Mouse (Mus musculus) Muller cell, postnatal 12 days (primary cell): Measurements from ENCODE around the gene Shtn1.
A peak's percentile ranks its signal among the peaks of the same experiment; 100 is the strongest.

Source experiments
- DNase-seq: peaks from one replicate; pipeline ENCODE4 v3.0.0-alpha.2; 2015; ENCODE audit errors: inconsistent ontology term

Shtn1 gene

DNA sequence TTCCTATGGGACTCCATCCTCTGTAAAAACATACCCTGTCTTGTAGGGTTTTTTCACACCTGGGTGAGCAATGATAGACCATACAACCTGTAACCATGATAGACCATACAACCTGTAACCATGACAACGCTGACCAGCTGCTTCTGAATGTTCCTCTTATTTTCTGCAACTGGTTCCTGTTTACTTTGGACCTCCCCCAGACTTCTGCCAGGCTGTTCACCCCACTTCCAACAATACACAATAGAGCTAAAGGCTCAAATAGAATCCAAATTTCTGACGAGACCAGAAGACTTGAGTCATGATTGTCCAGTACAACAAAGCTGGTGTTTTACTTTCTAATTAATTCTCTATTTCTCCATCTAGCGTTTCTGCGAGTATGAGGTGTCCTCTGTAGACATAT, 23.8 kb downstream of the Shtn1 start:
- DNase-seq, result peak; percentile 65

DNA sequence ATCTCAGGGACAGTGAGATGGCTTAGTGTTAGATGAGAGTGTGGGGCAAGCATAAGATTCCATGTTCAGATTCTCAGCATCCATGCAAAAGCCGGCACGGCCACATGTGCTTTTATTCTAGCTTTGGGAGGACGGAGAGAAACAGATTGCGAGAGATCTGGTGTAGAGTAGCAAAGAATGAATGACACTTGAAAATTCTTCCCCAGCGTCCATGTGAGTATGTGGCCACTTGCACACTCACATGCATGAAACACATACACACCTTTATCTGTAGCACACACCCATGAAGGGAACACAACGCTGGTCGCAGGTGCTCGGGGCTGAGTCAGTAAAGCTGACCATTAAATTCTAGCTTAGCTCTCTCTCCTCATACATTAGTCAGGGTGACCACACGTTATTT, 24.3 kb downstream of the Shtn1 start:
- DNase-seq, result no peak

DNA sequence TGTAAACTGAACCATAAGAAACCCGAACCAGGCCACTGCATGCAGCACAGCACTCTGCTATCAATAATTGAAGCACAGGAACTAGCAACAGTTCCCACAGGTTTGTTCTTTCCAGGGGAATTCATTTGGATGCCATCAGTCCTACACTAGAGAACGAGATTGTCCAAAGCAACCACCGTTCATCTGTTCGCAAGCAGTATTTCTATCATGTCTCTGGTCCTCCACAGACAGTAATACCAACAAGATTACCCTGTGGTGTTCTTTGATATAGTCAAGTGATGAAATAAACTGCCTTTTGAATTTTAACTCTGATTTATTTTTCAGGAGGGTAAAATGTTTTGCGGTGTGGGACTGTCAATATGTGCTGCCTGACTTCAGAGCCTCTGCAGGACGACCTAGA, 27.0 kb downstream of the Shtn1 start:
- DNase-seq, result no peak

DNA sequence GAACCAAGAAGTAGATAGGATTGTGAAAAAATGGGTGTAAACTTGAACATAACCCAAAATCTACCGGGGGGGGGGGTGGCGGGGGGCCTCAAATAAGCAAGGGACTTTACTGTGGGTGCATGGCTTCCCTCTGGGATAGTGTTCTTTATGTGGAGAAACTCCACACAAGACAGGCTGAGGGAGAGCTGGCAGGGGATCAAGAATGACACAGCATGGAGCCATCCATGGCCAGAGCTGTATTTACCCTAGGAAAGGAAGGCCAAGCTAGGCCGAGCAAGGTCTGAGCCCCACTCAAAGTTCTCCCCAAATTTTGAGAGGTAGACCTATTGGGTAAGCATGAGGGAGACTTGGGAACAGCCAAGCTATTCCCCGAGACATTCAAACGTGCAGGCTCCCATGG, 28.4 kb downstream of the Shtn1 start:
- no peak for DNase-seq

DNA sequence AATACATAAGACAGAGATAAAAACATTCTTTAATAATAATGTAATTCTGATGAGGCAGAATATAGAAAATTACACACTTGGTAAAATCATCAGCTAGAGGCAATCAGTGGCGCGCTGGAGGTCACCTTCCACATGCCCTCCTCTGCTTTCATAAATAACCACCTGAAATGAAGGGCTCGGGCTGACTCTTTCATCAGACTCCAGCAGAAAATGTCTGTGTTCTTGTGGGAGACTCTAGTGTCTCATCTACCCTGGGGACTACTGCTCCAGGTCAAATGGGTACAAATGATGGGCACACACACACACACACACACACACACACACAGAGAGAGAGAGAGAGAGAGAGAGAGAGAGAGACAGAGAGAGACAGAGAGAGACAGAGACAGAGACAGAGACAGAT, 34.8 kb downstream of the Shtn1 start:
- DNase-seq, result no peak

DNA sequence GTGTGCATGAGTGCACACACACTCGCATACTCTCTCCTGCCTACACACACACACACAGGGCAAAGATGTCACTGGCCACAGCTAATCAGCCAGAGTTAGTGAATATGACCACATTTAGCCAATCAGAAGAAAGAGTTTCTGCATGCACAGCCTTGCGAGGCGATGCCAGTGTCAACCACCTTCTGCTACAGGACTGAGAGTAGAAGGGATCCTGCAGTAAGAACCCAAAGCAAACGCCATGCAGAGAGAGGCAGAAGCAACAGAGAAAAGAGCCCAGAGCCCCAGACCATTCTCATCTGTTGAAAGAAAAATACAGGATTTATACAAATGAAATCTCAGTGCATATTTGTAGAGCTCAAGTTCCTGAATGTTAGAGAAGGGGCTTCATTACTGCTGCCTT, 37.1 kb downstream of the Shtn1 start:
- no peak for DNase-seq

DNA sequence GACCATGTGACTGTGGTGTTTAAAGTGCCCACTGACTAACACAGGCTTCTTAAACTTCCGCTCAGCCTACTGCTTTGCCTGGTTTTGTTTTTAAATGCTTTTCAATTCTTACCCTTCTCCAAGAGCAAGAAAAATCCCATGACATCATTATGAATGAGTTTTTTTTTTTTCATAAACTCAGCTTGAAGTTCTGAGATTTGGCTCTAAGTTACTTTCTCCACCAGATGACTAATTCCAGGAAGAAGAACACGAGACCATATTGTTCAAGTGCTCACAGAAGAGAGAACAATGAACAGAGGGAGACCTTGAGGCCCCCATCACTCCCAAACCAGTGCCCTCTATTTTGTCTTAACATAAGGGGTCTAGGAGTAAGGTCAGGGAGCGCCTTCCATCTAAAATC, 39.1 kb downstream of the Shtn1 start:
- peak; percentile 62 for DNase-seq

DNA sequence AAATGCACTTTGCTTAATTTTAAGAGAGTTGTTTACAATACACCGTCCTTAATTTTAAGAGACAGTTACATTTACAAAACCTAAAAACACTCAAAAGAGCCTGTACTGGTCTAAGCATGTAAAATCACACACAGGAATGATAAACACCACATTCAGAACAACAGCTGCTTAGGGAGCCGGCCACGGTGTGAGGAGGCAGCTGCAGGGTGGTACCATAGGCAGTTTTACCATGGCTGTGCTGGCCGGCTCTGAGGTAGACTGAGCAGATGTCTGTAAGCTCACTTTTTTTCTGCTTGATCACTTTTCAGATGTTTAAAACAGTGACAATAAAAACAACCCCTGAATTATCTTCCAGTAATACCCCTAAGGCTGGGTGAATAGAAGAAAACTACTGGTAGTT, 42.7 kb downstream of the Shtn1 start:
- no peak for DNase-seq

DNA sequence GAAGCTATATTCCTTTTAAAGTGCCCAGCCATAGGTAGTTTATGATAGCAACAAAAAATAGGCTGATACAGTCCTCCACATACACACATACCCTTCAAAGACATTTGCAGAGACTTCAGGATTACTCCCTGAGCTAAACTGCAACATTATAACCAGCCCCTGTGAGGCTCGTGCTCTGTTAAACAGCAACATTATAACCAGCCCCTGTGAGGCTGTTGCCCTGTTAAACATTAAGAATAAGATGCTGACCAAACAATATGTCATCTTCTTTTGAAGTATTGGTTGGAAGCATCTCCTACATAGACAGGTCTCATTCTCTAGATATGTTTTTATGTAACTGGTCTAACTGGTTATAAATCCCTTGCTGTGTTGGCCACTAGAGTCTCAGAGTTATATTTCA, 45.7 kb downstream of the Shtn1 start:
- DNase-seq, result no peak

DNA sequence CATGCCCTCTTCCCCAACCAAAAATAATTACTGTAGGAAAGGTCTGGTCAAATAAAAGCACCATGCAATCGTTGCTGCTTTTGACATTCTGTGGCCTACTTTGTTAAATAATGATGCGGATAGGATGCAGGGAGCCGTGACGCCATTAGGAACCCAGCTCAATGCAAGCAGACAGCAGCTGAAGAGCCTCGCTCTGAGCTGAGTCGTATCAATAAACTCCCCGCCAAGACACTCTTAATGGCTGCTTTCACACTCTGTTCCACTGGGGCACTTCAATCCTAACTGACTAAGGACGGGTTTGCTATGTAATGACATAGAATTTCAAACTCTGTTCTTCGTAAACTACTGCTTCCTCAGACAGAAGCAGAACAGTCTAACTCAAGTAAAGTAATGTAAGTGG, 46.9 kb downstream of the Shtn1 start:
- DNase-seq, result no peak

DNA sequence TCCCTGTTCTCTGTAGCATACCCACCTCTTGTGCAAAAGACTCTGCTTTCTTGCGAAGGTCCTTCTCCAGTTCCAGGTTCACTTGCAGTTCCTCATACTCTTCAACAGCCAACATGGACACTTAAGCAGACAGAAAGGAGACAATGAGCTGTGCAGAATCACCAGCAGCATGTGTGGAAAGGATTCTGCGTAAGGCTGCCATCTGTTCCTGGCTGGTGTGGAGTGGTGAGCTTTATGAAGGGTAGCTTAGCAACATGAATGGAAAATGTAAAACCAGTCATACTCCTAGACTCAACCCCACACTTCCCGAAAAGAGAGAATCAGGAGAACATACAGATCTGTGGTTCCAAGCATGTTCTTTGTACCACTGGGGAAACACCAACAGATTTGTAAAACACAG, 47.8 kb downstream of the Shtn1 start:
- no peak for DNase-seq

DNA sequence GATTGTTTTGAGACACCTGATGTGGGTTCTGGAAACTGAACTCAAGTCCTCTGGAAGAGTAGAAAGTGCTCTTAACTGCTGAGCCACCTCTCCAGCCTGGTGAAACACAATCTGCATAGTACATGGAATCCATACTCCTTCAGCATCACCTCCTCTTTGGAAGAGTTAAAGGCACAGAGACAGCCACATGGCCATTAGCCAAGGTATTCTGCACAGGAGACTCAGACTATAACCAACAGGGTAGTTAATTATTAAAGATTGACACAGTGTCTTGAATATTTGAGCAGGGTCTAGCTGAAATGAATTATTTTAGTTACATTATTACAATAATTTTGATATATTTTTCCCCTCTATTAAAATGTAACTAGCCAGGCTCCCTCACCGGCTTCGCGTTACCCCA, 52.0 kb downstream of the Shtn1 start:
- no peak for DNase-seq

DNA sequence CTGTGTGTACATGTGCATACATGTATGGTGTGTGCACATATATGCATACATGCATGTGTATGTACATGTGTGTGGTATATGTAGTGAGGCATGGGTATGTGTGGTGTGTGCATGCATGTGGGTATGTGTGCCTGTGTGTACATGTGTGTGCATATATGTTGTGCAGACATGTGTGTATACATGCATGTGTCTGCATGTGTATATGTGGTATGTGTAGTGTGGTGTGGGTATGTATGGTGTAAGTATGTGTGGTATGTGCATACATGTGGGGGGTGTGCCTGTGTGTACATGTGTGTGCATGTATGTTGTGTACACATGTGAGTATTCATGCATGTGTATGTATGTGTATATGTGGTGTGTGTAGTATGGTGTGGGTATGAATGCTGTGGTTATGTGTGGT, 54.3 kb downstream of the Shtn1 start:
- no peak for DNase-seq

DNA sequence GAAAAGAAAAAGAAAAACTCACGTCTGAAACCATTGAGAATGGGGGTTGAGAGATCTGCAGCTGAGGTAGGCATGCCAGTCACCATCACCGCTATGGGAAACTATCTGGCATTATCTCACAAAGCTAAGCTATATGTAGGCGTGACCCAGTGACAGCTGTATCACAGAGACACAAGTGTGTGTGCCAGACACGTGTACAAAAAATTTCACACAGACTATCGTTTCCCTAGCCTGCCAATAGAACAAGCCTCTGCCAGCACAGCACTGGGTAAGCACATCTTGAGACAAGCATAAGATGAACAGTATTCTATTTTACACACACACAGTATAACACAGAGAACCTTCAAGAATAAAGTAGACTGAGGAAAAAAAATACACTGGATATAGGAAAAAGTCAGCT, 65.1 kb downstream of the Shtn1 start:
- DNase-seq, result no peak

DNA sequence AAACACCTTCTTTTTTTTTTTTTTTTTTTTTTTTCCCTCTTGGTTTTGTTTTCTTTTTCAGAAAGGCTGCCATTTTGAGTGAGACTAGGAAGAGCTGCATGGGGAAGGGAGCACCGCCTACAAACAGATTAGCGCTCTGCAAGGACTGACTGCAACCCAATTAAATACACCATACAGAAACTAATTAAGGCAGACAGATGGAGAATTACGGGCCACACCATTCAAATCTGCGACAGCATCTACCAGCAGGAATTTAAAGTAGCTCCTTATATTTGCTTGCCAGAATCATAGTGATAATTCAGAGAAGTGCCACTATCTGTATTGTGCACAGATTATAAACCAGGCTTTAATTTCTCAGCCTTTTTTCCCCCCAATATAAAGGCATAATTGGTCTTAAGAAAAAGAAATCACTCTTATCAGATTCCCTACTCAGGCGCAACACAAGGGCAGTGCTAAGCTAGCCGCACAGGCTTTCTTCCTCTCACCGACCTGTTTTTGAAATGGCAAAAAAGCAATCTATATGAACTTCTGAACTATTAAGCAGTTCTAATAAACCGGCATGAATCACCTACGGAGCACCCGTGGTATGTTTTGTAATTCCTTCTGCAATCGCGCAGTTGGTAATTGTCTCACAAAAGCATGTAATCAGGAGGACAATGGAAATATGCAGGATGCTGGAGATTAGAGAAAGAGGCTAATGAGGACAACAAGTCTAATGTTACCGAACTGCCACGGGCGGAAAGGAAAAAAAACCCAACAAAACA, 69.1 kb downstream of the Shtn1 start:
- DNase-seq, result peak; percentile 84

DNA sequence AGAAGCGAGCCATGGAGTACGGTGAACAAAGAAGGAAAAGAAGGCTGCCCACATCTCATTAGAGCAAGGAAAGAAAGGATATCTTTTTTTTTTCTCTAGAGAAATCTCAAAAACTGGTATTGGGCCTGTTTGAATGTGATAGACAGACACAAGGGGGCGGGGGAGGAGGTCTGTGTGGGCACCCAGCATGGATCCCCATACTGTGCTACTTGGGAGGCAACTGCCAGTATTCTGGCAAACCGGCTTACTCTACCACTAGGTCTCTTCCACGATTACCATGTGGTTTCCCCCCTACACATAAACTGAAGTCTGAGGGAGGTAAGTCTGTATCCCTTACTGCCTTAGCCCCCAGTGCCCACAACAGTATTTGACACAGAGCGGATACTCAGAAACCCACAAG, 73.1 kb downstream of the Shtn1 start:
- DNase-seq, result no peak

DNA sequence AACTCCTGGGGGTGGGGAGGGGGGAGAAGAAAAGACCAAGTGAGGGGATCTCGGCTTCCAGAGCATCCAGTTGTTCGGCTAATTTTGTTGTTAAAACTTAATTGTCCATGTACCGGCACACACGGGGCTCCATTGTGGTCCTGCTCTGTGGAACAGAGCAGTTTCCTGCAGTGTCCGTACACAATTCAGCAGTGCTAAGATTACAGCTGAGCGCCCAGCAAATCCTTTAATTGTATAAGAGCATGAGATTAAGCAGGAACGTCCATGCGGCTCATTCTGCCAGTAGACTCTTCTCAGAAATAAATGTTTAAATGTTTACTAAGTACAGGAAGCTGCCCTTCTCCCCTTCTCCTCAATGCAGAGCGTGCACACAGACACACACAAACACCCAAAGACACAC, 94.3 kb downstream of the Shtn1 start:
- DNase-seq, result no peak

DNA sequence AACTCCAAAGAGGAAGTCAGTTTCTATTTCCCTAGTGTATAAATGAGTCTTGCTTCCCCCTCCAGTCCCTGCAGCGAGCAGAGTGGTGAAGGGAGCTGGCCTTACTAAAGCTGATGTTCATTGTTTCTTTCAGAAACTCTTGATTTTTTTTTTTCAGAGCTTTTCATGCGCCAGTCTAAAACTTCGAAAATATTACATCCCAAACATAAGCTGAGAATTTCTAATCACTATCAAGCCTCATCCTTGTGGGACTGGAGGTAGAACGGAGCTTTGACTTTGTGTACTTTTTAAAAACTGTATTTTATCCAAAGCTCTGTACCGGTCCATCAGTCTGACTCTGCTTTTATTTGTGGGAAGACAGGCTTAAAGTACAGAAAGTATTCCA, 95.9 kb downstream of the Shtn1 start:
- no peak for DNase-seq

DNA sequence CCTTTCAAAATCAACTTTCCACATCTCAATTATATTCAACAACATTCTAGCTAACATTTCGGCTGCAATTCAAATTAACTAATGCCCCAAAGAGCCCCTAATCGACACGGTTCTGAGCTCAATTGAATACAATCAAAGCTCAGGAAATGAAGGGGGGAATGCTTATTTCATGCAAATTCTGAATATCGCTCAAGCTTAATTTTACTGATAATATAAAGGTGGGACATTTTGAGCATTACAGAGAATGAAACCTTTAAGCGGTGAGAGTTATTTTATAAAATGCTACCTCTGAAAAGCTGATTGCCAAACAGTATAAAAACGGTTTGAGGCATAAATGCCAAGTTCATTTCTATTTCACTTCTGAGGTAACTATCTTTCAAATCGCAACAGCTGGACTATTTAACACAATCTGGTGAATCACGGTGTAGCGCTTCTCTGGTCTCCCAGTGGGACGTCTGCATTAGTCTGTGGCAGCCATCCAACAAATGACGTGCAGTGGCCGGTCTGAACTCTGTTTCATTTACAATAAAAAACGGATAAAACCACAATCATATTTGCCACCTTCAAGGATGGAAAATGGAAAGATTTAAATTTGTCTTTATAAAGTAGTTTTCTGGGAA, 96.4 kb downstream of the Shtn1 start:
- DNase-seq, result peak; percentile 59

DNA sequence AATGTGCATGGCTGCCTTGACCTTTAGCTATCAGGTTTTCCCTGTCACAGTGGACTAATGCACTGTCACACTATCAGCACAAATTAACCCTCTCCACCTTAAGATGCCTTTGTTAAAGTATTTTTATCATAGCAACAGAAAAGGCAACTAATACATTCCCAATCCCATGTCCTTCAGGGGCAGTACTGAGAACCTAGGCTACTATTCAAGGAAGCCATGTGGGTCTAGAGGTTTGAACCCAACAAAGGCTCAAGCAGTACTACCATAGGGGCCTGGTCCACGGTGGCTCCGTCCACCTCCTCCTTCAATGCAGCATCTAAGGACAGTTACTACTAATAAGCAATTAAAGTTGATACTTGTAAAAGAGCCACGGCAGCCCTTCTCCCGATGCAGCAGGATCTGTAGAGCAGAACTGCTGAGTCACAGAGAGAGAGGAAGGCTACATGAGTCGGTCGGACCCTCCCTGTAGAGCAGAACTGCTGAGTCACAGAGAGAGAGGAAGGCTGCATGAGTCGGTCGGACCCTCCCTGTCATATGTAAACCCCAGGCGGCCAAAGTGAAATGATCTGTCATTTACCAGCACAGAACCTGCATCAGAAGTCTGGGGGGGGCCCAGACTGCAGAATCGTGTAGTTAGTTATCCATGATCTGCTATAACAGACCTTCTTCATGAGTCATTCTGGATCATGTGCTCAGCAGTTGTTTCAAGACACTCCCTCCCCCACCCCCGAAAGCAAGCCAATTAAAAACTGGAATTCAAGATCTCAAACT, 97.3 kb downstream of the Shtn1 start:
- DNase-seq, result peak; percentile 88

DNA sequence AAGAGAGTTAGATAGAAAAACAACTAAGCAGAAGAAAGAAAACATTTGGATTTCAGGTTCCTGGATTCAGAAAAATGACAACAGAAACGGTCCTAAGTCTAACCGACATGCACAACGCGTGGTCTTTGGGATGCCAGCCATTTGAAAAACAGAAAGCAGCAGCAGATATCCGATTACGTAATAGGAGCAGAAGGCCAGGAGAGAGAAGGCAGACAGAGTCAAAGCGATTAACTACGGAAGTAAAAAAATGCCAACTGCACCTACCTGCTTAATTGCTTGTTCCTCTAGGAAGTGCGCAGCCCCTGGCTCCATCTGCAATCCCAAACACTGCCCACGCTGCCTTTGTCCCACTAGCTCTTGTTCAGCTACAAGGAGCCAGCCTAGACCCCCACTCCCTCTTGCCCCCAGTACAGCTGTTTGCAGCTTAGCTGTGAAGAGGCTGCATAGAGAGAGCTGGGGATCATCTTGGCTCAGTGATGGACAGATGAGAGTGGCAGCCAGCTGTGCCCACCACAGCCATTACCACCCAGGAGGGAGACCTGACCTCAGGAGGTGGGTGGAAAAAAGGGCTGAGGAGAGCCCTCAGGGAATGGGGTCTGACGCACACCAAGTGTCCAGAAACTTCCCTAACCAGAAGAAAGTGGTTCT, 100.6 kb downstream of the Shtn1 start:
- no peak for DNase-seq

DNA sequence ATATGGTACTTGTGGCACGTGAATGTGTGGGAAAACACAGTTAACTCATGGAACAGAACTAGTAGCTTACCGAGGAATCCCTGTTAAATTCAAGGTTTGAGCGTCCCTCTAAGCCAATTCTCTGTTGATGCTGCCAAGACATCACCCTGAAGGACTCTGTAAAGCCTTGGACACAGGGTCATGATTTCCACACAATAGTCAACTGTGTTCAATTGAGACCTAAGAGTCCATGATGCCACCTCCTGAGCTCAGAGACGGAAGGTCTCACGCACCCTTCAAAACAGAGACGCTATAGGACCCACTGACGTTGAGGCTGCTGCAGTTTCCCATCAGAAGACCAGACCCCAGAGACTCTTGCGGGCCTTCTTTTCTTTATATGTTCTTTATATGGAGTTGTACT, 101.8 kb downstream of the Shtn1 start:
- DNase-seq, result no peak

DNA sequence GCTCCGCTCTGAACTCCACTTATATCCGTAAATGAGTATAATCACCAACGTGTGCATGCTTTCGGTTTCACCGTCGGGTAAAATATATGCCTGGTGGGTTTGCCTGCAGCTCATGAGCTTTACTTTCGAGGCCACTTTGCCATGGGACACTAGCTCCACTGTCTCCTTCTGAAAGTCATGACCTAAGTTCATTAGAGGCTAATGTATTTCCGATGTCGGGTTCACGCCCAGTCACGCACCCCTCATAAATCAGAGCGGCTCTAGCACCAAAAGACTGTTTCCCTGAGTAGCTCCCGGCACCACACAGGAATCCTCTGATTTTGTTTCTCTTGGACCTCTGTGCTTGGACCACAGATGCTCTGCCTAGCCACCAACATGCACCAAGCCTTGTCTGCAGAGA, 105.1 kb downstream of the Shtn1 start:
- no peak for DNase-seq
